Mouse (Mus musculus) urinary bladder, postnatal 36 days (tissue): ENCODE results near the gene Myrf.

Source experiments
- DNase-seq, 2 experiments: peaks; one replicate each; pipeline ENCODE4 v3.0.0; 2022; ENCODE audit warnings: low spot score in 2 of 2, mixed read lengths in 1 of 2

Myrf gene

DNA sequence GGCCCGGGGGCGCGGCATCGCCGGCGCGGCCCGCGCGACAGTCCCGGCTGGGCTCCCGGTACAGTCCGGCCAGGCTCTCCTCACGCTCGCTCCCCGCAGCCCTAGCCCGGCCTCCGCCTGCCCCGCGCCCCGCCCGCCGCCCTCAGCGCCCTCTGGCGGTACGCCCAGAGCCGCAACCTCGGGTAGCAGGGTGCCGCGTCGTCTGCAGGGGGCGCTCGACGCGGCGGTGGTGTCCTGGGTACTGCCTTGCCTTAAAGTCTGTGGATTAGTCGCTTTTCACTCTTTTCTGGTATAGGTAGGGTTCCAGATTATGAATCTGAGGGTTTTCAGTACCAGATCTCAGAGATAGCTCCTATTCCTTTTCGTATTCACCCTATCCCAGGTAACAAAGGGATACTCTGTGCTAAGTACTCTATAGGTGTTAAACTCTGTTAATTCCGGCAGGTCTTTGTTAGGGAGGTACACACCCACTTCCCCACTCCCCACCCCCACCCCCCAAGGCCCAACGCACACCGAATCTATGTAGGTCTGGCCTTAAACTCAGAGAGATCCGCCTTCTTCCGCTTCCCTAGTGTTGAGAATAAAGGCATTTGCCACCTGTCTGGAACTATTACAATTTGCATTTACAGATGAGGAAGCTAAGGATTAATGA, at the start of gene Myrf:
TSS of gene Myrf (minus strand) at position 95 of the 652 bp plus-strand sequence.
- peak; percentile 65 to 75 for DNase-seq

DNA sequence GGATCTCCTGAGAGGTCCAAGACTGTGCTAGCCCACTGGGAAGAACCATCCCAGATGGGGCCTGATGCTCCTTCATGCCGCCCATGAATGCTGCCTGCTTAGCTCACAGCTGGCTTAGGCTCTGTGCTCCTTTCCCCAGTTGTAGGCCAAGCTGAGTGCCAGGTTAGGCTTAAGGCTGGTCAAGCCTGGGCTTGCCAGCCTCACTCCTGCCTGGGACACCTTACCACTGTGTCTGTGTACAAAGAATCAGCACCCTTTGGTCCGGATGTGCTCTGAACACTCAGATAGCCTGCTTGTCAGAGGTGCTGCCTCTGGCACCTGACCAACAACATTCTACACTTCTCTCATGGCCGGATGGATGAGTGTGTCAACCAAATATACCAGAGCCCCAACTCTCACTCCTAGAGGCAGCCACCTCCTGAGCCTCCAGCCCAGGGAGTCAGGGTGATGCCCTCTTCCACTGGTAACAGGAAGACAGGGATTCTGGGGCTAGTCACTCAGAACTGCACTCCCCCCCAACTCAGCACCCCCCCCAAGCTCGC, 49.1 kb upstream of the Myrf start:
- peak; percentile 21 to 38 for DNase-seq

DNA sequence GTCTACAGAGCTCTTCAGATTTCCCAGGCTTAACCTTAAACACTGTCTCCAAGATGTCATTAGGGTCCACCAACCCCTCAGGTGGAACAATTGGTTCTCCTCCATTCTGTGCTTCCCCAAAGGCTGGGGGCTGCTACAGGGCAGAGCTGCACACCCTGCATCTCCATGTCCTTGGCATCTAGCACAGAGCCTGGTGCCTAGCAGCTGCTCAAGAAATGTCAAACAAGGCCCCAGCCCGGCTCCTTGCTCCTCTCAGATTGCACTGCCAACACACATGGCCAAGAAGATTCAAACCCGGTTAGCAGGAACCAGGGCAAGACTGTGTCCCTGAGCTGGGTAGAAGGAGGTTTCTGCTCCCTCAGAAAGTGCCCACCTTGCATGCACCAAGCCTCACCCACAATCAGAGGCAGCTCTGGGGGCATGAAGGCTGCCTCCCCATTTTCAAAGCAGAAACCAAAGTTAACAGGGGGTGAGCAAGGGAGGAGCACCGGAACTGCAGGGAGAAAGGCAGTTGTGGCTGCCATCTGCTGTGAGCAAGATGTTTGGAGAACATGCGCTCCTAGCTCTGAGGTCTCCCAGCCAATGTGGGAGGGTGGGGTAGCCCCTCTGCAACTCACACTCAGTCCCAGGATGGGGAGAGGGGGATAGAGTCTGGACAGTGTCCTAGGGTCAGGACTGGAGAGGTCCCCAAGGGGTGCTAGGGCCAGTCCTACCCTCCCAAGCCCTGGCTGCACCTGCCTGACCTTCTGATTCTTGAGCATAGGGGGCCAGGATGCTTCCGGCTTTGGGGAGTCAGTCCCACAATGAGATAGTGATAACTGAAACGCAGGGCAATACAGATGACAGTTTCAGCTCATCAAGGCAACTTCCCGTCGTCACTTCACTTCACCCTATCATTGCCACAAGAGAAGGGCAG, 47.8 kb upstream of the Myrf start:
- no peak for DNase-seq

DNA sequence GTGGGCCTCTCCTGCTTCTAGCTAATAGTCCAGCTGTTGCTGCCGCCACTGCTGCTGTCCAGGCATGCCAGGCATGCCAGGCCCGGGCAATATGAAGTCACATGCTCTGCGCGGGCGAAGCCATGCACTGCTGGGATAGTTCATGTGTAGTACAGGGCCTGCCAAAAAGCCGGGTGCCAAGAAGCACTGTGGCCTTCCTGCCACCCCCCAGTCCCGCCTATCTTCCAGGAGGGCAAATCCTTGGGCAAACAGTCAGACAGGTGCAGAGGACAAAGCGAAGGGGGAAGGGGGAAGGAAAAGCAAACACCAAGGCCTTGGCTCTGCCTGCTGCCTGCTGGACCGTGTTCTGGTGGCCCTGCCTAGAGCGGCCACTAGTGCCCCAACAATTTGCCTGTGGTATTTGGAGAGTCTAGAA, 45.9 kb upstream of the Myrf start:
- no peak for DNase-seq

DNA sequence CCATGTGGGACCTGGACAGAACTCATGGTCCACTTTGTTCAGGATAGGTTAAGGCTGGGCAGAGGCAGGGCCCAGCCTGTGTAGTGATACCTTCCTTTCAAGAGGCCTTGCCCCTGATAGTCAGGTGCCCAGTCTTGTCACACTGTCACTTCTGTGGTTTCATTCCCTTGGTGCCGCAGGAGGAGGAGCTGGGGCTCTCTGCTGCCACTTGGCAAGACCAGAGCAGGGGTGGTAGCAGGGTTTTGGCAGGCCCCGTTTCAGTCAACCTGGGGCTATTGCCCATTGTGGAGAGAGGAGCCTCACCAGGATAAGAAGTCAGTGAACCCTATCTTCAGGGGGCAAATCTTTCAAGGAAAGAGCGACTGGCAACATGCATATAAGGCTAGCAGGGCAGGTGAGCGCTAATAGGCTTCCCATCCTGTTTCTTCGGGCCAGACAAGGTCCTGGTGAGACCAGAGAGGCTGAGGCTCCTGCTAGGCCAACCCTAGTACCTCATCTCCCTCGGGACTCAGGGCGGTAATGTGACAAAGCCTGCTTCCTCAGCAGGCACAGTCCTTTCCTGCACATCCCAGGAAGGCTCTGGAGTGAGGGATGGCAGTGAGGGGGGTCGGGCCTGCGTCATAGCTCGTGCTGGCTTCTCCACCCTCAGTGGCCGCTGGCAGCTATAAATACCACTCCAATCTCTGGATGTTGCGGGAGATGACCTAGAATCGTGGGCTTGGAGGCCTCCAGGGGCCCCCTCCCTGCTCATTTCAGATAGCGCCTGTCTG, 40.4 kb upstream of the Myrf start:
- DNase-seq = no peak

DNA sequence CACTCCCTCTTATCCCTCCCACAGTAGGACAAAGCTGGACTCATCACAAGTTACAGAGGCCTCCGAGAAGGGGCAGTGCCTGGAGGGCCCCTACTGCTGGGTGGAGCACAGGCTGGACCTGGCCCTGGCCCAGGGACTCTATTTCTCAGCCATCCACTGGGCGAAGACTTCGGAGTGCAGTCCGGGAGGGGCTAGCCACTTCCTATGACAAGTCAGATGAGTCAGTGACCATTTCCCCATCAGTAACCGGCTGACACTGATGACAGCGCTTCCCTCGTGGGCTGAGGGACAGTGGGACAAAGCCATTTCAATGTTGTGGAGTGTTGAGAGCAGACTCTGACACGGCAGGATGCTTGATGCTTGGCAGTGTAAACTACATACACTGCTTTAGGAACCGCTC, 39.1 kb upstream of the Myrf start:
- peak in 1 of 2 experiments; percentile 50 for DNase-seq

DNA sequence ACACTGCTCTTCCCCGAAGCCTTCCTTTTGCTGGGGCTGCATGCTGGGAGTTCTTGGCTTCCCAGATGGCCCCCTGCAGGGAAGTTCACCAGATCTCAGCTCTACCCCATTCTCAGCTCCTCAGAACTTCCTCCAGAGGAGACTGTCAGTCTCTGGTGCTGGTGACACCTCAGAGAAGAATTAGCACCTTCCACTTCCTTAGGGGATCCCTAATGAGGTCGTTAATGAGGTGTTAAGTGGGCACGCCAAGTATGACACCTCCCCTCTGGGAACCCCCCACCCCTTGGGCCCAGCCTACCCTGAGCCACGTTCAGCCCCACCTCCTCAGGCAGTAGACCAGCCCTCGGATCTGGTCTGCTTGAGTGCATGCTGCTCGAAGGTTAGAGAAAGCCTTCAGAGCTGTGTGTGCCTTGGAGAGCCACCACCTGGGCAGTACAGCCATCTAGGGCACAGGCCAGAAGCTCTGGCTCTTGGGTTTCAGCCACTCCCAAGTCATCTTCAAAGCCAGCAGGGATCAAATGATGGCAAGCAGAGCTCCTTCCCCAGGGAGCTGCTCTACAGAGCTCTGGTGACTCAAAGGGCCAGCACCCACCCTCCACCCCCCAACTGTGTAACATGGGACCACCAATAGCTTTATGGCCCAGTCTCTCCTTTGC, 38.2 kb upstream of the Myrf start:
- no peak for DNase-seq

DNA sequence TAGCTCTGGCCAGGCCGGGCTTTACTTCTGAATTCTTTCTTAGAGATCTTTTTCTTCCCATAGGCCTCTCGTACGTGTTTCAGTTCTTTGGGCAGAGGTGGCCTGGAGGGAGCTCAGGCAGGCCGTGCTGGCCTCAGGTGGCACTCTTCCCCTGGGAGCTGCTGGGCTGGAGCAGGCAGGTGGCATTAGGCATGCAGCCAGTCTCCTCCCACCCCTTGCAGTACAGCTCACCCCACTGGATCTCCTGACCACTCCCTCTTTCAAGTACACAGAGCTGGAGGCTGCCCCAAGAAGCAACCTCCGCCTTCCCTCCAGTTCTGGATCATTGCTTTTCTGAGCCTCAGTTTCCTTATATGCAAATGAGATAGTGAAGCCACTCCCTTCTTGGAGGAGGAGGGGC, 37.2 kb upstream of the Myrf start:
- peak; percentile 50 to 77 for DNase-seq

DNA sequence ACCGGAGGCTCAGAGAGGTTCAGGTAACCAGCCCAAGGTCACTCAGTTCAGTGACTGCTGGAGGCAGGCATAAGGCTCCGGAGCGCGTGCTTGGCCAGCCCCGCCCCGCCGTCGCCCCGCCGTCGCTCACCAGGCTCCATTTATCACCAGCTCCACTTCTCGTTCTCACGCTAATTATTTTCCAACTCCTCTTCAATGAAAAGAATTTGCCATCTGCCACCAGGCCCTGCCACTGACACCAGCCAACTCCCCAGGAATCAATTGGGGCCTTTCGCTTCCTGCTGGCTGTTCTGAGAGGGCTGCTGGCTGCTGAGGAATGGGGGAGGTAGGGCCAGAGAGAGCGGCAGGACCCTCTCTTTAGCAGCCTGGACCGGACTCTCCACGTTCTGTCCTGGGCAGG, 36.8 kb upstream of the Myrf start:
- DNase-seq = no peak

DNA sequence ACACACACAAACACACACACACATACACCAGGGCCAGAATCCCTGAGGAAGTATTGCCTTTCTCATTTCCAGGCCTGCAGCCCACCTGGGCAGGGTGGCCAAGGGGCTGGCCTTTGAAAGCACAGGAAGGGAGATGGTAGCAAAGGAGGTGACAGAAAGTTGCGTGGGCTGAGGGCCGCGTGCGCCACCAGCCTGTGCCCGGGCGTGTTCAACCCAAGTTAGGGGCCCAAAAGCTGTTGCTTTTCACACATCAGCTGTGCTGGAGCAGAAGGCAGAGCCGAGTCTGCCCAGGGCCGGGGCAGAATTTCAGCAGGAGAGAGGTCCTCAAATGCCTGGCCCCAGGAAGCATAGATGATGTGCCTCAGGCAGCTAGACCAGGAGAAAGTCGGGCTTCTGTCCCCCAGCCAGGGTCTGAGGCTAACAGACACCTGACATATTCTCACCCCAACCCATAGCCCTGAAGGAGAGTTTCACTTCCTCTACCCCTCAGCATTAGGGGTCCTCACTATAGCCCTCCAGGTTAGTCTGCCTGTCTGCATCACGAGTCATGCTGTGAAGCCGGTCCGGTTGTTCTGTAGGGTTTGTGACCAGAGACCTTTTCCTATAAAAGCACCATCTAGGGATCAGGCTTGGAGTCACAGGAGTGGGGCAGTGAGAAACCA, 36.1 kb upstream of the Myrf start:
- DNase-seq = no peak

DNA sequence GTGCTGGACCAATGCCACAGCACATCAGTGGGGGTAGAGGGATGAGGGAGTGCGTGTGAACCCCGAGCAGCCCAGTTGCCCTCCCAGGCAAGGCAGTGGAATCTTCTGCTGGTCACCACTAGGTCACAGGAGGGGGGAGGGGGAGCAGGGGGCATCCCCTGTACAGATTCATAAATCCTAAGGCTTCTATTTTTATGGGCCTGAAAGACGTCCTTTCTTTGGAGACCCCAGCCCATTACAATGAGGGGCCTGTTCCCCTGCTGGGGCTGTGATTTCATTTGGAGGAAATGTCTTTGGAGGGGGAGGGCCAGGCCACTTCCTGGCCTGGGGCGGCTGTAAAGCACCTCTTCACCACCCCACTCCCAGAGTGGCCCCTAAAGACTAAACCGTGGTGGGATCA, 33.5 kb upstream of the Myrf start:
- no peak for DNase-seq

DNA sequence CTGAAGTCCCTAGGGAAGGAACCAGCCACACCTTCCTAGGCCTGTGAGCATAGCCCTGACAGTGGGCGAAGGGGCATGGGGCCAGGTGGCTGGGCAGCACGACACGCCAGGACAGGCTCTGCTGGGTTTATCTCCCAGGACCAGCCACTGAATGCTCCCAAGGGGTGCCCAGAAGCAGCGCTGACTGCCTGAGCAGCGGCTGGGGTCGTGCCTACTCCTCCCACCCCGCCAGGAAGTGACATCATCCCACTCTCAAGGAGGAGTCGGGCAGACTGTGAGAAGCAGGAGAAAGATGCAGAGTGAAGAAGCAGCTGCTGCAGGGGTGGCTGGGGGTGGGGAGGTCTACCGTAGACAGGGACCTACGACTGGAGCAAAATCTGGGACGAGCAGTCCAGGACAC, 32.2 kb upstream of the Myrf start:
- DNase-seq = peak; percentile 43 to 67

DNA sequence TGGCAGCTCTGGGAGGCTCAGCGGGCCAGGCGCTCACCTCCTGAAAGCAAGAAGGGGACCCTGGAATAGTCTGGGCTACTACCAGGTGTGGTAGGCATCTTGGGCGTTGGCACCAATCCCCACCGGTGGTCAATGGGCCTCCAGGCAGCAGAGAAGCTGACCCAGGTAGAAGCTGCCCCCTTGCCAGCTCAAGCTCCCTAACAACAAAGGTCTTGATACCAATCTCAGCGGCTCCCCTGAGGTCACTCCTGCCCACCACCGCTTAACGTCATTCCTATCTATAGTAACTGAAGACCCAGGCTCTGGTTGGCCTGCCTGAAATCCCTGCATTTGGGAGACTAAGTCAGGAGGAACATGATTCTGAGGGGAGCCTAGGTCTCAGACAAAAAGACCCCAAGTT, 31.0 kb upstream of the Myrf start:
- no peak for DNase-seq

DNA sequence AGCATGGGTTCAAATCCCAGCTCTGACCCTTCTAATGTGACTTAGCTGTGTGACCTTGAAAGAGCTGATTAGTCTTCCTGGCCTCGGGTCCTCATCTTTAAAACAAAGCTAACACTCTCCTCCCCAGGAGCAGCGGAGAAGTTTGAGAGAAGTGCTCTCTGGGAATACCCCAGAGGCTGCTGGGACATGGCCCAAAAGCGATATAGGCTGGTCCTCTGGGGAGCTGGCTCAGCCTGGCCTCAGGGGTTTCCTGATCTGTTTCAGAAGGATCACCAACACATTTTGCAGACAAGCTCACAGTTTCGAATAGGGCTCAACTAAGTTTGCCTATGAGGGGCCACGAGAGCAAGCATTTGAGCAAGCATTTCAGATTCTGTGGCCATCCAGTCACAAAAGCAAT, 29.8 kb upstream of the Myrf start:
- DNase-seq = no peak

DNA sequence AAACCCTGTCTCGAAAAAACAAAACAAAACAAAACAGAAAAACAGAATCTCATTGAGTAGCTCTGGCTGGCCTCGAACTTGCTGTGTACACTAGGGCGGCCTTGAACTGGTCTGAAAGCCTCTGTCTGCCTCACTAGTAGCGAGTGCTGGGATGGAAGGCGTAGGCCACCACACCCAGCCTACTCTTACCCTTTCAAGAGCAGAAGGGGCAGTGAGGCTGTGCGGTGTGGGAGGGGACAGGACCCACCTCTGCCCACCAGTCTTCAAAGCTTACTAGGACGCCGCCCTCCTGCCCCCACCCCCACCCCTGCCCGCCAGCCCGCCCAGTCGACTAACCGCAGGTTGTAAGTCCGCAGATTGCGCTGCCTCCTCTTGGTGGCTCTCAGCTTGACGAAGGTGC, 28.3 kb upstream of the Myrf start:
- DNase-seq = no peak

DNA sequence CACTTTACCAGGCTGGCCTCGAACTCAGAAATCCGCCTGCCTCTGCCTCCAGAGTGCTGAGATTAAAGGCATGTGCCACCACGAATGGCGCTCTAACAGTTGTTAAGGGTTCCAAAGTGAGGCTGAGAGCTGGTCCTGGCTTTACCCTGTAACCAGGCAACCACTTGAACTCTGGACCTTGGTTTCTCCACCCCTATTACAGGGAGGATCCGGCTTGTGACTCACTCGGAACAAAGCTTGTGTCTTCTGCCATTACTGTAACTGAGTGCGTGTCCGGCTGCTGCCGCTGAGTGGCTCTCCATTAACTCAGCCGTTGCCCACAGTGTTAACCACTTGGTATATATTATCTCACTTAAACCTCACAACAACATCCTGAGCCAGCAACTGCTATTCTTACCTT, 27.4 kb upstream of the Myrf start:
- no peak for DNase-seq

DNA sequence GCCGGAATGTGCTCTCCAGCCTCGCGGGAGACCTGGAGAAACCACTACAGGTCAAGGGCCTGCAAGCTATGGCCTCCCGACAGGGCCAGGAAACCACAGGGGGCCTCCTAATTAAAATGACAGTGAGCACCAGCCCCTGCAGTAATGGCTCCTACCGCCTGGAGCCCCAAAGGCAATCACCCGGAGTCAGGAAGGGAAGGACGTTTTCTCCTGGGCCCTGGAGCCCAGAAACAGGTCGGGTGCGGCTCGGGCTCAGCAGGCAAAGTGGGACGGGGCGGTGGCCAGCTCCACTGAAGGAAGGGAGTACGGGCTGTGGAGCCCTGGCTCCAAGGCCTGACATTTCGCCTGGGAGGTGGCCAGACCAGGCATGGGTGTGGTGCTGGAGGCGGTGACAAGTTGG, 26.5 kb upstream of the Myrf start:
- peak; percentile 23 to 39 for DNase-seq

DNA sequence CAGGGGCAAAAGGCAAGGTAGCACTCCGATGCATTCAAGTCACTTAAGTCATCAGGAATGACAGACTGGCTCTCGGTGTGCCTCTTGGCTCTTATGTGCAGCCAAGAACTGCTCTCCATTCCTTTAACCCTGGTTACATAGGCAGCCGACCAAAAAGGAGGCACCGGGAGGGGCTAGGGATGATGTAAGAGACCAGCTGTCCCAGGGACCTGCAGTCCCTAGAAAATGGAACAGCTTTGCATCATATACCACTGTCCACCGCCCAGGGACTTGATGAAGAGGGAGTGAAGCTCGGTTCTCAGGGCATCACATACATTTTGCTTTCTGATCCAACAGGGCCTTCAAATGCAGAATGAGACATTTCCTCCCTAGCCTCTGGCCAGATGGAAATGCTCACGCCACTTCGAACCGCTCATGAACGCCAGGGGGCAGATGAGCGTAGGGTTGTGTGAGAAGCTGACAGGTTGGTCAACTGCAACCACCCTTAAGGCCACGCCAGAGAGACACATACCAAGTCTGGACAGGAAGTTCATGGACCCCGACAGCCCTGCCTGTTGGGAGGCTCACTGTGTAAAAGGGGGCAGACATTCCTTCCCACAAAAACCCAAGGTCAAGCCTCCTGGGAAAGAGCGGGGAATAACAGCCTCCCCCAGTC, 25.8 kb upstream of the Myrf start:
- DNase-seq = peak; percentile 86 to 87

DNA sequence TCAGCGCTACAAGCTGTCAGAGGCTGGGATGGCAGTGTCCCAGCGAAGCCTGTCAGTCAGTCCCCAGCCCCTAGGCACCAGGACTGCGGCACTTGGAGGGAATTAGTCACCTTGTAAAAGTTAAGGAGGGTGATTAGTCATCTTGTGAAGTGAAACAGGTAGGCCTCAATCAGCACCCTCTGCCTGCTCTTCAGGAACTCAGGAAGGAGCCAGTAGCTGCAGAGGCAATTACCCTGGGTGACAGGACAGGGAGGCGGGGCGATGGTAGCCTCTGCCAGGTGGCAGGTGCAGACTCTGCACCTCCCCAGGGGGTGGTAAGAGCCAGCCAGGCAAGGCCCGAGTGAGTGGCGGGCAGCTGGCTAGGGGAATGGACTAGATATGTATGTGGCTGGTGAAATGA, 20.8 kb upstream of the Myrf start:
- no peak for DNase-seq

DNA sequence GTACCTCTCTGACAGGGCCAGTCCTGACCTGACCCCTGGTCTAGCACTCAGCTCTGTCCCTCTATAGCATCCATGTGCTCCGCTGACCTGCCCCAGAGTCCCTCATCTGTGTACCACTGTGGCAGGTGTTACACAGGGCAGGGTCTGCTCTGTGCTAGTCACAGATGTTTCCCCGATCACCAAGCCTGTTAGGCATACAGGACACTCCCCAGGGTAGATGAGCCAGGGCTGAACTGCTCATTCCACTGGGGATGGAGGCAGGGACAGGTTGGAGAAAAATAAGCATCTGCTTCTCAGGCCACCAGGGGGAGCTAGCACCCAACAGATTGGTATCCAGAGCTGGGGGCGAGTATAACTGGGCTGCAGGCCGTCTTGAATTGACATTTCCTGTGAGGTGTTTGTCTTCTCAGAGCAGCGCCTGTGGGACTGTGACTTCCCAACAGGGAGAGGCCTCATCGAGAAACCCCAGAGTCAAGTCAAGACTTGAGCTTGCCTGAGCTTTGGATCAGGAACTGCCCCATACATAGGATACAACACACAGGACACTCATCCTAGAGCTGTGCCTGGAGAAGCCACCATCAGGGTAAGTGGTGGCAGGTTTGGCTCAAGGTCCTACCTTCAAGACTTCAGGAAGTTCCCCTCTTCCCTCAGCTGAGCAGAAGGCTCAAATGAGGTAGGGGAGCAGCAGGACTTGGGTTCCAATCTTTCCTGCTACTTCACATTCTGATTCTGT, 17.9 kb upstream of the Myrf start:
- peak; percentile 65 to 75 for DNase-seq
